Mouse (Mus musculus) small intestine, adult 2 months (tissue): Measurements from ENCODE around the gene Tmem30c.

Experiments used
- CTCF ChIP-seq: fragments of 200-500 bp; IDR thresholded peaks from 2 replicates; pipeline ENCODE4 v1.5.1; 2012; ENCODE audit warnings: low read depth, mild to moderate bottlenecking, control low read depth, inconsistent platforms, low read length, moderate library complexity, mixed read lengths; ENCODE audit not compliant: insufficient replicate concordance, insufficient read length; ENCODE audit errors: extremely low read depth
- POLR2A ChIP-seq: fragments of 200-500 bp; IDR thresholded peaks from 2 replicates; pipeline ENCODE4 v1.6.1; 2012; ENCODE audit warnings: low read depth, mild to moderate bottlenecking, control low read depth, inconsistent platforms, low read length, moderate library complexity

DNA sequence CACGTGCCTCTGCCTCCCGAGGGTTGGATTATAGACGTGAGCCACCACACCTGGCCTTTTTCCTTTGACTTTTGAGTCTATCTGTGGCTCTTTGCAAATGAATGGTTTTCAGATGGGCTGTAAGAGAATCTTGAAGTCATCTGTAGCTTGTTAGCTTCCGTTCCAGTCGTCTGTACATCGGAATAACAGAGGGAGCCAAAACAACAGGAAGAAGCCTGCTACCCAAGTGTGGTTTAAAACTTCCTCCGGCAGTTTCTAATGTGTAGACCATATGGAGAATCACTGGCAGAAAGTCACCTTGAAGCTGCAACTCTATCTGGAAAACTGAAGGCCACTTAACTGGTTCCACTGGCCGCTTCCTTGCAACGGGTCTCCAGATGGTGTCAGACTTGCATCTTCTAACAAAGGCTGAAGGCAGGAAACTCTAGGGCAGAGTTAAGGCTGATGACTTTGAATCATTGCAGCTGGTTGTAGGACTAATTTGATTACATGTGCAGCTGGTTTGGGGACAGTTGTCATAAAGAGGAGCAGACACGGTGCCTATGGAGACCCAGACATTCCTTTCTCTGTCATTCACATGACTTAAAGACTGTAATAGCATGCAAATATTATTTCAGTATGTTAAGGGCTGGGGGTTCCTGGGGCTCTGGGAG lies 49.3 kb downstream of the Tmem30c start:
- TF ChIP-seq CTCF = no peak
- TF ChIP-seq POLR2A = no peak
